Mouse (Mus musculus): ENCODE measurements at regions not wholly inside any gene's neighbourhood (a gene's known extent, or its start where the extent isn't known, plus 50 kb on each side); places are given as distances from the start of the nearest gene placed in this dataset.

- TF ChIP-seq POLR2A (IDR thresholded peaks at IDR 0.05; ENCODE audit: insufficient read depth, low read depth, low read length) (no peak), EP300 (IDR thresholded peaks at IDR 0.05; ENCODE audit: insufficient read depth, low read depth, low read length) (no peak), CTCF (IDR thresholded peaks at IDR 0.05) (no peak)
Observed at GRCm38 (mm10) chr12:29348698-29349097, 179.5 kb upstream of the Myt1l start.

Data from heart, adult 2 months (tissue).